Mouse (Mus musculus) gonadal fat pad, adult 2 months (tissue): ENCODE results near the gene Slc13a2. TPM values are rescaled to one million over a fixed set of nuclear protein-coding genes. Genes with fewer than 3 reads are reported as not detected.

Source experiments
- DNase-seq: peaks from one replicate; pipeline ENCODE4 v3.0.0-alpha.2; 2012; ENCODE audit warnings: low read depth
- polyA plus RNA-seq: library from polyadenylated mRNA; depleted of rRNA; stranded (reverse); fragments of >200 nt; gene quantifications from 2 replicates; pipeline ENCODE4 v1.2.3, GENCODE M21; 2012; rRNA removed

Slc13a2 gene
- polyA plus RNA-seq, 1 experiment: 8.7 TPM

- no peak for DNase-seq
These were observed 68.9 kb downstream of the Slc13a2 start for GRCm38 (mm10) chr11:78353081-78353480.

DNA sequence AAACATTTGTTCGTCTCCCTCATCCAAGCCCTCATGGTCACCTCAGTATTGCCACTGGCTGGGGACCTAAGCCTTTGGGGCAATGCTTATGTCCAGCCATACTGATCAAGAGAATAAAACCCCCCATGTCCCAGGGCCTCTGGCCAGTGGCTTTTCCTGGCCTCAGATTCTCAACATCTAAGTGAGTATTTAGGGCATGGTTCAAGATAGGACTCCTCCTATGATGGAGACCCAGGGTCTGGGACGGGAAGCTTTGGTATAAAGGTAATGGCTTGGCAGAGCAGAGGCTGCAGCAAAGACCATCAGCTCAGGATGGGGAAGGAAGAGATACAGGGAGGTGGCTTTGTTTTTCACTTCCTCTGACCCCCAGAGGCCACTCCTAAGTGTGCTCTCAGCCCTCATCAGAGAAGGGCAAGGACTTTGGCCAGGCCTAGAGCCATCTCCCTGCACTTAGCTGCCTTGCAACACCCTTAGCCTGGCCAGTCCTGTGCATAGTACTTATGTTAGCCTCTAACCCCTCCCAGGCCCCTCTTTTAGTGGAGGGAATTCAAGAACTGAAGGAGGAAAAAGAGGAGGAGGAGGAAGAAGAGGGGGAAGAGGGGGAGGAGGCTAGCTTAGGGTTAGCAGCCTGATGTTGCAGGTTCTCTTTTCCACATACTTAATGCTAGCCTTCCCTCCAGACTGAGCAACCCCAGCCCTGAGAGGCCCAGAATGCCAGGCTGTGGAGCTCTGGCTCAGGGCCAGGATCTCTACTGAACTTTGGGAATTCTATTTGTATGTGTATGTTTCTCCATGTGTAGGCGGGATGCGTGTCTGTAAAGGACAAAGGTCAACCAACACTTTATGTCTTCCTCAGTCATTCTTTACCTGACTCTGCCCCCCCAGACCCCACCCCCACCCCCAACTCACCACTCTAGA, 72.3 kb downstream of the Slc13a2 start:
- no peak for DNase-seq

- DNase-seq: no peak
These were observed 73.5 kb downstream of the Slc13a2 start for GRCm38 (mm10) chr11:78348474-78348873.

- no peak for DNase-seq
These were observed 74.1 kb downstream of the Slc13a2 start for GRCm38 (mm10) chr11:78347908-78348307.

Other genes starting within 250 kb of the Slc13a2 start
- gene Nek8, start 245.5 kb downstream of the Slc13a2 start, polyA plus RNA-seq: 17.3 and 19.3 TPM in 2 replicates
- 128 and 143 TPM in 2 replicates for gene Tlcd1, start 245.5 kb downstream of the Slc13a2 start, polyA plus RNA-seq
- 284 and 314 TPM in 2 replicates for gene Rpl23a, start 238.6 kb downstream of the Slc13a2 start, polyA plus RNA-seq
- gene Rab34, start 233.8 kb downstream of the Slc13a2 start, polyA plus RNA-seq: 78.6 and 114 TPM in 2 replicates
- gene Proca1, start 228.8 kb downstream of the Slc13a2 start, polyA plus RNA-seq: 4.6 and 6.2 TPM in 2 replicates
- 161 and 190 TPM in 2 replicates for gene Sdf2, start 176.5 kb downstream of the Slc13a2 start, polyA plus RNA-seq
- 14.8 and 25.0 TPM in 2 replicates for gene Supt6, start 176.2 kb downstream of the Slc13a2 start, polyA plus RNA-seq
- 99.8 and 106 TPM in 2 replicates for gene 2610507B11Rik, start 160.5 kb downstream of the Slc13a2 start, polyA plus RNA-seq
- 0.13 and 0.20 TPM in 2 replicates for gene BC030499, start 131.4 kb downstream of the Slc13a2 start, polyA plus RNA-seq
- 1.2 and 1.4 TPM in 2 replicates for gene Spag5, start 120.7 kb downstream of the Slc13a2 start, polyA plus RNA-seq
- gene Aldoc, start 99.2 kb downstream of the Slc13a2 start, polyA plus RNA-seq: 34.4 and 59.8 TPM in 2 replicates
- gene Pigs, start 93.8 kb downstream of the Slc13a2 start, polyA plus RNA-seq: 69.5 and 94.1 TPM in 2 replicates
- 84.3 and 193 TPM in 2 replicates for gene Unc119, start 78.7 kb downstream of the Slc13a2 start, polyA plus RNA-seq
- gene Foxn1, start 35.7 kb downstream of the Slc13a2 start, polyA plus RNA-seq: not detected in 2 replicates
- 58.5 and 77.0 TPM in 2 replicates for gene Slc46a1, start 43.5 kb upstream of the Slc13a2 start, polyA plus RNA-seq
- gene Sarm1, start 75.5 kb upstream of the Slc13a2 start, polyA plus RNA-seq: 4.1 and 5.8 TPM in 2 replicates
- gene Vtn, start 76.9 kb upstream of the Slc13a2 start, polyA plus RNA-seq: 17.1 and 23.1 TPM in 2 replicates
- gene Sebox, start 81.2 kb upstream of the Slc13a2 start, polyA plus RNA-seq: not detected in 2 replicates
- 20.4 and 20.5 TPM in 2 replicates for gene Tmem199, start 90.0 kb upstream of the Slc13a2 start, polyA plus RNA-seq
- 77.0 and 81.6 TPM in 2 replicates for gene Poldip2, start 90.0 kb upstream of the Slc13a2 start, polyA plus RNA-seq
- gene Tnfaip1, start 114.1 kb upstream of the Slc13a2 start, polyA plus RNA-seq: 42.1 and 46.2 TPM in 2 replicates
- 98.4 and 124 TPM in 2 replicates for gene Ift20, start 114.1 kb upstream of the Slc13a2 start, polyA plus RNA-seq
- 28.2 and 31.0 TPM in 2 replicates for gene Tmem97, start 128.6 kb upstream of the Slc13a2 start, polyA plus RNA-seq